Mouse (Mus musculus) limb, embryonic 10.5 days (tissue): ENCODE results near the gene Arpp21. TPM values are rescaled to one million over a fixed set of nuclear protein-coding genes. Genes with fewer than 3 reads are reported as not detected.

Source experiments
- DNase-seq: peaks from one replicate; pipeline ENCODE4 v3.0.0-alpha.2; 2017; ENCODE audit warnings: low spot score
- H3K27ac ChIP-seq: fragments of 300-500 bp; sonication (generic); 2 replicates; pipeline ENCODE4 v1.5.1; 2016; ENCODE audit warnings: mild to moderate bottlenecking
- H3K27me3 ChIP-seq: fragments of 300-500 bp; sonication (generic); 2 replicates; pipeline ENCODE4 v1.6.1; 2016; ENCODE audit warnings: low read depth, mild to moderate bottlenecking; ENCODE audit not compliant: poor library complexity, severe bottlenecking
- H3K36me3 ChIP-seq: fragments of 300-500 bp; sonication (generic); 2 replicates; pipeline ENCODE4 v1.6.1; 2016; ENCODE audit warnings: mild to moderate bottlenecking, moderate library complexity
- H3K4me1 ChIP-seq: fragments of 300-500 bp; sonication (generic); 2 replicates; pipeline ENCODE4 v1.6.1; 2016
- H3K4me3 ChIP-seq: fragments of 300-500 bp; sonication (generic); 2 replicates; pipeline ENCODE4 v1.5.1; 2016; ENCODE audit warnings: mild to moderate bottlenecking, moderate library complexity
- H3K9me3 ChIP-seq: fragments of 300-500 bp; sonication (generic); replicated peaks from 2 replicates; pipeline ENCODE4 v1.6.1; 2016; ENCODE audit warnings: mild to moderate bottlenecking
- WGBS: fragments of 180-500 bp; shearing (Covaris S2); methylation state at CpG from one replicate; pipeline ENCODE4 v1.1.7; 2016; 5-methylcytosine and 5-hydroxymethylcytosine counted together
- polyA plus RNA-seq: library from polyadenylated mRNA; unstranded; fragments of >200 nt; fragmentation: Nextera tagmentation; extraction: Ambion mirVana; gene quantifications from 2 replicates; pipeline ENCODE4 v1.2.1, GENCODE M21; 2016

The Arpp21 gene
- polyA plus RNA-seq, 1 experiment from 2014 or later, result 1.2 TPM

DNA sequence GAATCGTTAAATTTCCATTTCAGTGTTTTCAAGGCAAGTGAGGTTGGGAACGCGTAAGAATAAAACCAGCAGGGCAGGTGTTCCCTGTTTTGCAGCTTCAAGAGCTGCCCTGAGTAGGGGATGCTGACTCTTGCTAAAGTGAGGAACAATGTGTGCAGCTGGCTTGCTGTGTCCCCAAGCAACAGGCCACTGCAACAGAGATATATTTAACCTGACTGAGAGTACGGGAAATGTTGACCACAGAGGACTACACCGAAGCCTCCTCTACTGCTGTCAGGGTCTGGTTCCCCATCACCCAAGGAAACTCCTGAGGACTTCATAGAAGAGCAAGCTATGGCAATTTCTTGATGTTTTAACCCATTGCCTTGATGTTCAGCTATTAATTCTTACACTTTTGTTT is 81.8 kb downstream of the Arpp21 start:
- no peaks in the 10 kb centered on the region for H3K4me1 ChIP-seq
- no peaks in the 10 kb centered on the region for H3K27me3 ChIP-seq
- 92% methylated on average over 5 of the region's 5 CpGs for WGBS
- H3K9me3 ChIP-seq, result no peaks in the 10 kb centered on the region
- no peak overlapping the region for H3K4me3 ChIP-seq
- no peak for DNase-seq
- no peak overlapping the region for H3K27ac ChIP-seq
- H3K36me3 ChIP-seq, result no peaks in the 10 kb centered on the region

DNA sequence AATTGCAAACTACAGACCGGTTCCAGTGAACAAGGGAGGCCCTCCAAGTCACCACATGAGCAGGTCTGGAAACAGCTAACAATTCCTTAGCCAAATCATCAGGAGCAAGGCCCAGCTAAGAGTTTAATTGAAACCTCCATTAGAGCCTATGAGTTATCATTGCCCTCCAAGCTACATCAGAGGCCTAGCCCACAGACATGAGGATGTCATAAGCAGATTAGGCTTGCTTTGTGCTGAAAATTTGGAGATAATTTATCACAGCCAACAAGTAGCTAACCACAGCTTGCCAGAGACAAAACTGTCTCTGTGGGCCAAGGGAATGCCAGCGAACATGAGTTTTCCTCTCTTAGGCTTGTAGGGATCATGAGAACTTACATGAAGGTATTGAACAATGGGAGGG is 83.0 kb downstream of the Arpp21 start:
- no peaks in the 10 kb centered on the region for H3K36me3 ChIP-seq
- H3K27ac ChIP-seq, result no peak overlapping the region
- no peaks in the 10 kb centered on the region for H3K9me3 ChIP-seq
- H3K4me3 ChIP-seq, result no peak overlapping the region
- H3K4me1 ChIP-seq, result no peaks in the 10 kb centered on the region
- no peak for DNase-seq
- no peaks in the 10 kb centered on the region for H3K27me3 ChIP-seq
- WGBS, result 96% methylated on average over 2 of the region's 2 CpGs

DNA sequence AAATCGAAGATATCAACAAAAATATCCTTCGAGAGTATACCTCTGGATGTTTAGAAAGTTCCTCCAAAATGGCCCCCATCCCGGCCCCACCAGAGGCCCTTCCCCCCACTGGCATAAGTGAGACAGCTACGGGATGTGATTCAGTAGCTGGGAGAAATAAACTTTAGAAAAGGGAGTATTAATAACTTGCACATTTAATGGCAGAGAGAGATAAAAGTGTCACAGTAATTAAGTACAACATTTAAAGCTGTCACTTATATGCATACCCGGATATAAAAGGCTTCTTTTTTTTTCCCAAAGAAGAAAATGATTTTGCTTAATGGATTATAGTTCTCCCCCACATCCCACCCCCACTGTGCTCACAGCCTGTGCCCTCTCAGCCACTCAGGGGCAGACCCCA is 84.6 kb downstream of the Arpp21 start:
- H3K4me3 ChIP-seq, result no peak overlapping the region
- no peak overlapping the region for H3K27ac ChIP-seq
- H3K9me3 ChIP-seq, result no peaks in the 10 kb centered on the region
- DNase-seq, result no peak
- H3K27me3 ChIP-seq, result no peaks in the 10 kb centered on the region
- no peaks in the 10 kb centered on the region for H3K36me3 ChIP-seq
- 83% methylated on average over 5 of the region's 5 CpGs for WGBS
- no peaks in the 10 kb centered on the region for H3K4me1 ChIP-seq

DNA sequence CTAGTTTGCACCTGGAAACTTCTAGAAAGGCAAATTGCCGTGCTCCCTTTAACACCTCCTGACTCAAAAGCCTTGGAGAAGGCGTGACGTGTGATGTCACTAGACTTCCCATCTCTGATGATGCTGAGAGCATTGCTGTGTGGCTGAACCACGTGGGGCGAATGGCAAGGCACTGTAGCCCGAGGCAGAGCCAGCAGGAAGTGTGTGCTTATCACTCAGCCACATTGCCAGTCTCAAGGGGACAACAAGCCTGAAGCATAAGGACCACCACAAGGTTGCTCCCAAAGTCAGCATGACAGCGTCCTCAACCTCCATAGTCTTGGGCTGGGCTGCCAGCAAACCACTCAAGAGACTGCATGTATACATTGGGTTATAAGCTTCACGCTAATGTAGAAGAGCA is 95.1 kb downstream of the Arpp21 start:
- 85% methylated on average over 8 of the region's 8 CpGs for WGBS
- H3K27ac ChIP-seq, result no peak overlapping the region
- no peaks in the 10 kb centered on the region for H3K36me3 ChIP-seq
- no peaks in the 10 kb centered on the region for H3K9me3 ChIP-seq
- H3K27me3 ChIP-seq, result no peaks in the 10 kb centered on the region
- H3K4me3 ChIP-seq, result no peak overlapping the region
- no peak for DNase-seq
- no peaks in the 10 kb centered on the region for H3K4me1 ChIP-seq

DNA sequence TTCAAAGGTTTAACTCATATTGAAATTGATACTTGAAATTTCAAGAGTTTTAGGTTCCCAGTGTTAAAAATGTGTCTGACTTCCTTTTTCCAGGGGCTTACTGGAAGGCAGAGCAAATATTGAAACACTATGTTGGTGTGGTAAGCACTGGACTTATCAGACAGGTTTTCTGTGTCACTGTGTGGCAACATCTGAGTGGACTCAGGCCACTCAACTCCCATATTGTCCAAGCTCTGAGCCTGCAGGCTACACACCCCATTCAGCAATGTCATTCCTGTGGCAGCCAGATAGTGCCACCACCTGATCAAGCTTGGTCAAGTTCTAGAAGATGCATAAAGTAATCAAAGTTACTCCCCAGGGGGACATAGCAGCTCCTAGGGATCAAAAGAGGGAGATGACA is 97.9 kb downstream of the Arpp21 start:
- Histone ChIP-seq H3K4me1 (no peaks in the 10 kb centered on the region), H3K36me3 (no peaks in the 10 kb centered on the region), H3K9me3 (no peaks in the 10 kb centered on the region), H3K4me3 (no peak overlapping the region), H3K27ac (no peak overlapping the region), H3K27me3 (no peaks in the 10 kb centered on the region)
- DNase-seq, result no peak

DNA sequence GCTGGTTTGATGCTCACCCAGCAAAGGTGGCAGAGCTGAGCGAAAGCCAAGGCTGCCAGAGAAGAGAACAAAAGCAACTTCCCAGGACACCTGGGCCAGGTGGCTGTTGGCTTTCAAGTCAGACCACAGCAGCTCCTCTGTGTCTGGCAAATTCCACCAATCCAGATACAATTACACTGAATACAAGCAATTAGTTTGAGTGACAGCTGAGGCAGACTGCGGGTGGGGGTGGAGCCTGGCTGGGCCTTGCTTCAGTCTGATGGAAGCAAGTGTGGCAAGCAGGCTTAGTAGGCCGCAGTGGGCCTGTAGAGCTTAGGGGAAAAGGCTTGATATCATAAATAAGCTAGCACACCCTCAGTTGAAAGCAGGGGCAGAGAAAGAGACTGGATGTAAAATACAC is 104.9 kb downstream of the Arpp21 start:
- peak; percentile 42 for DNase-seq
- H3K36me3 ChIP-seq, result no peaks in the 10 kb centered on the region
- H3K9me3 ChIP-seq, result no peaks in the 10 kb centered on the region
- WGBS, result 60% methylated on average over 3 of the region's 3 CpGs
- H3K4me3 ChIP-seq, result no peak overlapping the region
- no peaks in the 10 kb centered on the region for H3K27me3 ChIP-seq
- no peak overlapping the region for H3K27ac ChIP-seq
- peaks cover 5% of the 10 kb centered on the region; the same call in 1 of the 2 replicates for H3K4me1 ChIP-seq

DNA sequence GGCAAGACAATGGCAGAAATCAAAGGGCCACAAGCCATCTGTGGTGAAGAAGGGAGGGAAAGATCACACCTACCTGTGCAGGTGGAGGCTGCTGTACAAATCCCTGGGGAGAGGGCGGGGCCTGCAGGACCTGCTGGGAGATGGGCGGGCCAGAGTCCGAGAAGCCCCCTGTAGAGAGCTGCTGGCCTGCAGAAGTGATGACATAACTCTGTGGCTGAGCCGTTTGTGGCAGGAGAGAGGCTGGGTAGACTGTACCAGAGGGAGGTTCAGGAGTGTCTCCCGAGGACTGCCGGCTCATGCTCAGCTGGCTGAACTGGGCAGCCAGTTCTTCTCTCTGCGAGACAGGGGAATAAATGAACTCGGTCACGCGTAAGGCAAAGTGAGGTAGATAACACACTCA is 111.1 kb downstream of the Arpp21 start:
- Histone ChIP-seq H3K4me3 (no peak overlapping the region), H3K27me3 (peaks cover 14% of the 10 kb centered on the region), H3K27ac (no peak overlapping the region), H3K36me3 (no peaks in the 10 kb centered on the region), H3K4me1 (peaks cover 12% of the 10 kb centered on the region), H3K9me3 (no peaks in the 10 kb centered on the region)
- WGBS, result 42% methylated on average over 10 of the region's 10 CpGs
- no peak for DNase-seq

DNA sequence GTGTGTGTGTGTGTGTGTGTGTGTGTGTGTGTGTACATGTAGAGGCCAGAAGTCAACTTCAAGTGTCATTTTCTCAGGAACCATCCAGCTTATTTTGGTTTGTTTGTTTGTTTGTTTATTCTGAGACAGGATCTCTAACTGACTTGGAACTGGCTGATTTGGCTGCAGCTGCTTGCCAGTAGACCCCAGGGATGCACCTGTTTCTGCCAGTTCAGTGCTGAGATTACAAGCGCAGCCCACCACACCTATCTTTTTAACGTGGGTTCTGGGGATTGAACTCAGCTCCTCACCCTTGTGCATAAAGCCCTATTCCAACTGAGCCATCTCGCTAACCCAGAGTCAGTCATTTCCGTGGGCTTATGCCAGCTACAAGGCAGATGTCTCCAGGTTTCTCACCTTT is 111.6 kb downstream of the Arpp21 start:
- Histone ChIP-seq H3K36me3 (no peaks in the 10 kb centered on the region), H3K4me1 (peaks cover 15% of the 10 kb centered on the region), H3K4me3 (no peak overlapping the region), H3K27me3 (peaks cover 19% of the 10 kb centered on the region), H3K27ac (no peak overlapping the region), H3K9me3 (no peaks in the 10 kb centered on the region)
- no peak for DNase-seq
- WGBS, result 62% methylated on average over 4 of the region's 4 CpGs

DNA sequence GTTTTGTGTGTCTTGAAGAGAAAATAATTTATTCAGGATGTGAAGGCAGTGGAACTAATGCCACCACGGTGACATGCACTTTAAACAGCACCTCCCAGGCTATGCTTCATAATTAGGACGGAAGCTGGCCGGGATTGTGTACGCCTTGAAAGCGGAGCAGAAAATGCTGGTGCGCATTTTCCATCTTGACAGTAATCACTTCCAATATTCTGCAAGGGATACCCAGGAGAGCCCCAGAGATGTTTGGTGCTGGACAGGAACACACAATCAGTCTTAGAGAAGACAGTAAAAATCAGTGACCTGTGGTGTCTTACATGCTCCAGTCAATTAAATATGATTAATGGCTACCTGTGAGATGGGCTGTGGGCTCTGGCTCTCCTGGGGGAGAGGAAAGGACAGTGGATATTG is 112.3 kb downstream of the Arpp21 start:
- Histone ChIP-seq H3K27me3 (peaks cover 24% of the 10 kb centered on the region), H3K4me1 (peaks cover 23% of the 10 kb centered on the region), H3K27ac (no peak overlapping the region), H3K9me3 (no peaks in the 10 kb centered on the region), H3K36me3 (no peaks in the 10 kb centered on the region), H3K4me3 (no peak overlapping the region)
- DNase-seq, result no peak
- WGBS, result 68% methylated on average over 6 of the region's 6 CpGs

DNA sequence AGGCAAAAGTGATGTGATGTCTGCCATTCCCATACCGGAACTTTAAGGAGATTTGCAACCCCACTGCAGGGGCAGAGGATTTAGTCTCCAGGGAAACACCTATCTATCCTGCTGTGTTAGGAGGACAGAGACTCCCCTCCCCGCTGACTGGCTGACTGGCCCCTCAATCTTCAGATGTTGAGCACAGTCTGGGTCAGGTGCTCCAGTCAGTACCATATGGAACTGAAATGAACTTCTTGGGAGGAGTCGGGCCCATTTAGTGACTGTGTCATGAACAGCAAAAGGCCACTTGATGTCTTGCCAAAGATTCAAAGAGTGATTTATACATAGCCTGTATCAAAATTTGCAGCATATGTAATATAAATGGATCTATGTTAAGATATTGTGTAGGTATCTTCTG is 116.2 kb downstream of the Arpp21 start:
- Histone ChIP-seq H3K27me3 (peaks cover 29% of the 10 kb centered on the region), H3K36me3 (no peaks in the 10 kb centered on the region), H3K27ac (no peak overlapping the region), H3K9me3 (no peaks in the 10 kb centered on the region), H3K4me1 (peaks cover 26% of the 10 kb centered on the region), H3K4me3 (no peak overlapping the region)
- 40% methylated on average over 3 of the region's 3 CpGs for WGBS
- DNase-seq, result no peak

DNA sequence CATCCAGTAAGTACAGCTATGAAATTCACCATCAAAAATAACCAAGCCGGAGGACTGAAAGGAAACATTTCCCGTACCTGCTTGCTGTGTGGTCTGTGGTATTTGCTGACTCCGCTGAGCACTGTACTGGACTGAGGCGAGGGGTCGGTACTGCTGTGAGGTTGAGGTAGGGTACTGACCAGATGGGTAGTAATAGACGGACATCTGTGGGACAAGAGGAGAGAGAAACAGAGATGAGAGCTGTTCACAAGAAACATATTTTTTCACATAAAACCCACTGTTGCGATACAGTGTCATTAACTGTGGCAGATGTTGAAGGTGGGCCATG is 116.7 kb downstream of the Arpp21 start:
- DNase-seq, result no peak
- WGBS, result 16% methylated on average over 7 of the region's 7 CpGs
- Histone ChIP-seq H3K36me3 (no peaks in the 10 kb centered on the region), H3K4me3 (peak overlapping the region; percentile 50), H3K27ac (no peak overlapping the region; the same call in 1 of the 2 replicates), H3K4me1 (peaks cover 23% of the 10 kb centered on the region), H3K27me3 (peaks cover 28% of the 10 kb centered on the region), H3K9me3 (no peaks in the 10 kb centered on the region)

DNA sequence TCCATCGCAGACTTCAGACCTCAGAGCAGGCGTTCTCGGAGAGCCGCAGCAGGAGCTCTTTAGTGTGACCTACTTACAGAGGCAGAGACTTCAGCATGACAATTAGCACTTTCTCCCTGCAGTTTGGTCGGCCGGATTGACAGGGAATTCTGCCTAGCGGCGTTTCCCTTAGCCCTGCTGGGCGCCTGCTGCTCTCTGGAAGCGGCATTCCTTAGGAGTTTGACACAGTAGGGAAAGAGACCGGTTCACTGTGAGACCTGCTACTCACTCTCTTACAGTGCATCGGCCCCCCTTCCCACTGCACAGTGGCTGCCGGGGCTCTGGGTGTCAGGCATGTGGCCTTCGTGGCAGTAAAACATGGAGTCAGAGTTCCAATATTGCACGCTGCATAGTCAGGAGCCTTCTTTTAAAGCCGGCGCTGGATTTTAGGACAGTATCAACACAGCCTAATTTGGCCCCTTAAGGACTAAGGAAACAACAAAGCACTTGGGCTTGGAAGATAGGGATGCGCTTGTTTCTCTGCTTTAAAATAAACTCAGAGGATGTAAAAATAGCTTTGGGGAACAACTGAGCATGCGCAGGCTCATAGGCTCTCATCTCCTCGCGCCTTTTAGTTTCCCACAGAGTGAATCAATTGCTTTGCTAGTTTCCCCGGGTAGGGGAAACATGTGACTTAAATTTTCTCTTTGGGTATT is 117.2 kb downstream of the Arpp21 start:
- Histone ChIP-seq H3K27me3 (peaks cover 28% of the 10 kb centered on the region), H3K4me1 (peaks cover 20% of the 10 kb centered on the region), H3K4me3 (peak overlapping the region; percentile 50), H3K27ac (peak overlapping the region; percentile 54), H3K9me3 (no peaks in the 10 kb centered on the region), H3K36me3 (no peaks in the 10 kb centered on the region)
- 2% methylated on average over 22 of the region's 22 CpGs for WGBS
- peak; percentile 62 for DNase-seq

DNA sequence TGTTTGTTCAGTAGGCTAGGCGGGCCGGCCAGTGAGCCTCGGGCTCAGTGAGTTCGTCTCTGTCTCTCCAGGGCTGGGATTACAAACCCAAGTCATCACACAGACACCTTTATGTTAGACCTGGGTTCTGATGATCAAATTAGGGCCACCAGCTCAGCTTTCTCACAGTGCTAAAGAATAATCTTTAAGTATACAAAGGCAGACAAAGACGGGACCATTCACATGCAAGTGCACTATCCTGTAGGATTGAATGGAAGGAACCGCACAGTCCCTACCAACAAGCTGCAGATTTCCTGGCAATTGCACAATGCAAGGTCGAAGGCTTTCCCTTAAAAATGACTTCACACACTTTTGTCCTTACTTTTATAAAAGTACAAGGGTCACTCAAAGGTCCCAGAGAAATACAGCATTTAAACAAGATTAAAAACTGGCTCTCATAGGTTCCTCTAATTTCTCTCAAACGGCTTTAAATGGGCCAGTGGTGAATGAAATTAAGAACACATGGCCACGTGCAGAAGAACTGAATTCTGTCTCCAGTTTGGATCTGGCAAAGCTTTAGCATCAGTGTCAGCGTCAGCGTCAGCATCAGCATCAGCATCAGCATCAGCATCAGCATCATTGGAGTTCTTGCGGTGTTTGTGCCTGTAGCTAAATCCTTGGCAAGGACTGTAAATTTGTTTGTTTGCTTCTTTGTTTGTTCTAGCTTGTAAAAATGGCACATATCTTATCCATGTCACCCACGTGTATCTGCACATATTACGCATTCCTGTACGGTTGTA is 117.9 kb downstream of the Arpp21 start:
- H3K9me3 ChIP-seq, result no peaks in the 10 kb centered on the region
- peaks cover 28% of the 10 kb centered on the region for H3K27me3 ChIP-seq
- peaks cover 17% of the 10 kb centered on the region for H3K4me1 ChIP-seq
- 34% methylated on average over 15 of the region's 15 CpGs for WGBS
- H3K4me3 ChIP-seq, result peak overlapping the region; percentile 50
- H3K27ac ChIP-seq, result peak overlapping the region; percentile 54
- H3K36me3 ChIP-seq, result no peaks in the 10 kb centered on the region
- no peak for DNase-seq
